Mouse (Mus musculus): ENCODE data around the gene Smlr1.

Gene Smlr1

GRCm38 (mm10) chr10:25488456-25488855, 47.6 kb downstream of the Smlr1 start:
- peak; percentile 40 to 76 for DNase-seq

- no peak for DNase-seq
Observed at GRCm38 (mm10) chr10:25482791-25483190, 53.3 kb downstream of the Smlr1 start.

GRCm38 (mm10) chr10:25479716-25480115, 56.4 kb downstream of the Smlr1 start:
- DNase-seq: no peak

Measured in spleen, adult 18-20 months (tissue).